Mouse (Mus musculus) forebrain, embryonic 14.5 days (tissue): Measurements from ENCODE around the gene Slc7a6. TPM values are rescaled to one million over a fixed set of nuclear protein-coding genes. Genes with fewer than 3 reads are reported as not detected.
A peak's percentile ranks its signal among the peaks of the same experiment; 100 is the strongest.
"Not testable (repeated sequence)": the region's sequence is repeated elsewhere in the genome, so short reads cannot be mapped to it uniquely, and the experiment has no call there.

ENCODE experiments used
- ATAC-seq: fragments of 200-750 bp; cut with Nextera tagmentation; 2 replicates; pipeline ENCODE4 v1.8.0; 2017; ENCODE audit warnings: mild to moderate bottlenecking, moderate library complexity
- DNase-seq: peaks from one replicate; pipeline ENCODE4 v3.0.0-alpha.2; 2015; ENCODE audit warnings: low spot score
- H3K27ac ChIP-seq: fragments of 300-500 bp; sonication (generic); 2 replicates; pipeline ENCODE4 v1.5.1; 2014; ENCODE audit warnings: low read depth, mild to moderate bottlenecking, control low read depth, low read length, moderate library complexity
- H3K27me3 ChIP-seq: fragments of 300-500 bp; sonication (generic); replicated peaks from 2 replicates; pipeline ENCODE4 v1.6.1; 2014; ENCODE audit warnings: low read length, control low read depth, mixed read lengths; ENCODE audit not compliant: control insufficient read depth, insufficient read depth
- H3K36me3 ChIP-seq: fragments of 300-500 bp; sonication (generic); 2 replicates; pipeline ENCODE4 v1.6.1; 2014; ENCODE audit warnings: low read length, control low read depth; ENCODE audit not compliant: control insufficient read depth, insufficient read depth
- H3K4me1 ChIP-seq: fragments of 300-500 bp; sonication (generic); 2 replicates; pipeline ENCODE4 v1.6.1; 2014; ENCODE audit warnings: antibody characterized with exemption, low read length, control low read depth; ENCODE audit not compliant: control insufficient read depth, insufficient read depth
- H3K4me2 ChIP-seq: fragments of 300-500 bp; sonication (generic); 2 replicates; pipeline ENCODE4 v1.6.1; 2014; ENCODE audit warnings: mild to moderate bottlenecking, control low read depth, low read length
- H3K4me3 ChIP-seq: fragments of 300-500 bp; sonication (generic); 2 replicates; pipeline ENCODE4 v1.5.1; 2014; ENCODE audit warnings: low read depth, low read length, control low read depth
- H3K9ac ChIP-seq: fragments of 300-500 bp; sonication (generic); 2 replicates; pipeline ENCODE4 v1.6.1; 2014; ENCODE audit warnings: mild to moderate bottlenecking, low read length, control low read depth, moderate library complexity
- H3K9me3 ChIP-seq: fragments of 300-500 bp; sonication (generic); replicated peaks from 2 replicates; pipeline ENCODE4 v1.6.1; 2016; ENCODE audit warnings: low read length, control low read depth, mixed read lengths; ENCODE audit not compliant: control insufficient read depth
- WGBS: fragments of 180-500 bp; shearing (Covaris S2); extraction: QIAGEN DNeasy Blood & Tissue Kit; methylation state at CpG from one replicate; pipeline ENCODE4 v1.1.7; 2014; 5-methylcytosine and 5-hydroxymethylcytosine counted together
- polyA plus RNA-seq: library from polyadenylated mRNA; unstranded; fragments of >200 nt; fragmentation: Nextera tagmentation; extraction: Ambion mirVana; gene quantifications from 2 replicates; pipeline ENCODE4 v1.2.1, GENCODE M21; 2014

Gene Slc7a6
- polyA plus RNA-seq, 1 experiment from 2014 or later: 86.3 TPM

DNA sequence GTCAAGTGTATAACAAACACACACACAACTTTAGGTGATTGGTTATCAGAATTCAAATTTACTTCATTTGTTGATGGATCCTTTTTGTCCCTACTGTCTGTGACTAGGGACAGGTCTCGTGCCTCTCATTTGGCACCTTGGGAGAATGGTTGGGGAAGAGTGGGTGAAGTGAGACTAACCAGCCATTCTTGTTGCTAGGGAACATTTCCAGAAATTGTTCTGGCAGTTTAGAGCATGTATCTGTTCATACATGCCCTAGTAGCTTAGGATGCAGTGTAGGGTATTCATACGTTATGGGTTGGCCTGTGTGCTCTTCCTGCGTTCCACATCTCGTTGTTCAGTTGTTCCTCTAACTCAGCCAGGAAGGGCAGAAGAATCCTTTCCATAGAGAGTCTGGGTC lies 20.5 kb downstream of the Slc7a6 start:
- H3K27ac ChIP-seq: no peak overlapping the region
- no peak overlapping the region for H3K4me3 ChIP-seq
- no peaks in the 10 kb centered on the region for H3K9me3 ChIP-seq
- DNase-seq (no peak), ATAC-seq (no peak)
- H3K9ac ChIP-seq: no peak overlapping the region
- H3K36me3 ChIP-seq: peaks cover 60% of the 10 kb centered on the region
- no peaks in the 10 kb centered on the region for H3K27me3 ChIP-seq
- no peak overlapping the region for H3K4me2 ChIP-seq
- 94% methylated on average over 4 of the region's 4 CpGs for WGBS
- no peaks in the 10 kb centered on the region for H3K4me1 ChIP-seq

DNA sequence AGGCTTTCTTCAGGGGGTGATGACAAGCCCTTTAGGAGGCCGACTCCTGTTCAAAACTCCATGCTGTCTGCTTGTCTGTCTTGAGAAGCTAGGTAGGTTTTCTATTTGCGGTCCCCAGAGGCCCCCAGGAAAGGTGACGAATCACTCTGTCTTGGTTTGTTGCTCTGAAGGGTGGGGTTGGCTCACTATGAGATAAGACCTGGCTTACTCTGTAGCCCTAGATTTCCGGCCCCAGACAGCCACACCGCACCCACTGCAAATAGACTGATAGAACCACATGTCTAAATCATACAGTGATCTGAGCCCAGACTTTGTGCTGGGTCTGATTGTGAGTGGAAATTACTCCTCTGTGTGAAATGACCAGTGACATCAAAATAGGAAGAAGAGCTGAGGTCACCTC lies 23.0 kb downstream of the Slc7a6 start:
- ATAC-seq: no peak
- WGBS: 95% methylated on average over 5 of the region's 5 CpGs
- no peaks in the 10 kb centered on the region for H3K4me1 ChIP-seq
- H3K27ac ChIP-seq: no peak overlapping the region
- no peak overlapping the region for H3K9ac ChIP-seq
- H3K36me3 ChIP-seq: peaks cover 67% of the 10 kb centered on the region
- H3K4me3 ChIP-seq: no peak overlapping the region
- H3K4me2 ChIP-seq: no peak overlapping the region
- no peaks in the 10 kb centered on the region for H3K9me3 ChIP-seq
- H3K27me3 ChIP-seq: no peaks in the 10 kb centered on the region
- DNase-seq: no peak

GRCm38 (mm10) chr8:106193162-106193561 lies 24.5 kb downstream of the Slc7a6 start:
- WGBS: 93% methylated on average over 6 of the region's 6 CpGs
- Histone ChIP-seq H3K27me3 (no peaks in the 10 kb centered on the region), H3K4me1 (no peaks in the 10 kb centered on the region), H3K36me3 (peaks cover 70% of the 10 kb centered on the region), H3K9ac (no peak overlapping the region), H3K4me2 (no peak overlapping the region), H3K4me3 (no peak overlapping the region), H3K27ac (no peak overlapping the region), H3K9me3 (no peaks in the 10 kb centered on the region)
- DNase-seq (no peak), ATAC-seq (no peak)

- H3K36me3 ChIP-seq: peaks cover 79% of the 10 kb centered on the region
- 96% methylated on average over 5 of the region's 5 CpGs for WGBS
- no peak overlapping the region for H3K4me3 ChIP-seq
- no peak for DNase-seq
- no peaks in the 10 kb centered on the region for H3K9me3 ChIP-seq
- no peak overlapping the region for H3K27ac ChIP-seq
- ATAC-seq: no peak
- H3K4me1 ChIP-seq: no peaks in the 10 kb centered on the region
- H3K9ac ChIP-seq: no peak overlapping the region
- no peak overlapping the region for H3K4me2 ChIP-seq
- no peaks in the 10 kb centered on the region for H3K27me3 ChIP-seq
Observed at GRCm38 (mm10) chr8:106194062-106194461, 25.4 kb downstream of the Slc7a6 start.

- 4% methylated on average over 1 of the region's 1 CpGs for WGBS
- Histone ChIP-seq H3K4me2 (no peak overlapping the region), H3K27me3 (no peaks in the 10 kb centered on the region), H3K27ac (no peak overlapping the region), H3K4me3 (no peak overlapping the region), H3K36me3 (peaks cover 89% of the 10 kb centered on the region), H3K9me3 (no peaks in the 10 kb centered on the region), H3K9ac (no peak overlapping the region), H3K4me1 (no peaks in the 10 kb centered on the region)
- peak; percentile 59 for DNase-seq
- no peak for ATAC-seq
Observed at GRCm38 (mm10) chr8:106198741-106199140, 30.1 kb downstream of the Slc7a6 start.

DNA sequence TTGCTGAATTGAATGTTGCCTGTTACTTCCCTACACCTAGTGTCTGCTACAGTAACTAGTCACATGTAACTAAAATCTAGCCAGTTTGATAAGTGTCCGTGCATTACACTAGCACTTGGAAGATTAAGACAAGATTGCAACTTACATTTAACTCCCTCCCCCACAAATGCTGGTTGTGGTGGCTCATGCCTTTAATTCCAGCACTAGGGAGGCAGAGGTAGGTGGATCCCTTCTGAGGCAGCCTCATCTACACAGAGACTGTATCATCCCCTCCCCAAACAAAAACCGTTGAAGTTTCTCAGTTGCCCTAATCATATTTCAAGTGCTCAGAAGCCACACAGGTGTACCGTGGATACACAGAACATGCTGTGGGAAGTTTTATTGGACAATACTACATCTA lies 30.9 kb downstream of the Slc7a6 start:
- peaks cover 88% of the 10 kb centered on the region for H3K36me3 ChIP-seq
- 85% methylated on average over 3 of the region's 3 CpGs for WGBS
- H3K4me3 ChIP-seq, H3K27me3 ChIP-seq, H3K4me2 ChIP-seq, H3K4me1 ChIP-seq, H3K9me3 ChIP-seq, H3K9ac ChIP-seq, ATAC-seq, H3K27ac ChIP-seq, DNase-seq: not testable (repeated sequence)

GRCm38 (mm10) chr8:106210035-106210731 lies 41.5 kb downstream of the Slc7a6 start:
- no peaks in the 10 kb centered on the region for H3K27me3 ChIP-seq
- peaks cover 38% of the 10 kb centered on the region for H3K36me3 ChIP-seq
- DNase-seq (no peak), ATAC-seq (peak; percentile 72)
- peak overlapping the region; percentile 89 for H3K27ac ChIP-seq
- H3K4me3 ChIP-seq: peak overlapping the region; percentile 79
- WGBS: 1% methylated on average over 34 of the region's 35 CpGs
- peaks cover 11% of the 10 kb centered on the region for H3K4me1 ChIP-seq
- no peaks in the 10 kb centered on the region for H3K9me3 ChIP-seq
- peak overlapping the region; percentile 90 for H3K9ac ChIP-seq
- H3K4me2 ChIP-seq: peak overlapping the region; percentile 82

- H3K27me3 ChIP-seq: no peaks in the 10 kb centered on the region
- ATAC-seq: peak; percentile 100
- H3K36me3 ChIP-seq: peaks cover 38% of the 10 kb centered on the region
- DNase-seq: peak; percentile 97
- peak within 1 kb of the TSS; percentile 90 for H3K9ac ChIP-seq
- no peaks in the 10 kb centered on the region for H3K9me3 ChIP-seq
- H3K27ac ChIP-seq: peak within 1 kb of the TSS; percentile 89
- peak within 1 kb of the TSS; percentile 79 for H3K4me3 ChIP-seq
- H3K4me2 ChIP-seq: peak within 1 kb of the TSS; percentile 82
- under 1% methylated on average over 52 of the region's 52 CpGs for WGBS
- peaks cover 11% of the 10 kb centered on the region for H3K4me1 ChIP-seq
Observed at GRCm38 (mm10) chr8:106210821-106211345, 42.2 kb downstream of the Slc7a6 start, which contains the start of the genes Slc7a6os and Prmt7. Gene Slc7a6os (minus strand): TSS chr8:106210935. Gene Prmt7 (plus strand): TSS chr8:106210936.

DNA sequence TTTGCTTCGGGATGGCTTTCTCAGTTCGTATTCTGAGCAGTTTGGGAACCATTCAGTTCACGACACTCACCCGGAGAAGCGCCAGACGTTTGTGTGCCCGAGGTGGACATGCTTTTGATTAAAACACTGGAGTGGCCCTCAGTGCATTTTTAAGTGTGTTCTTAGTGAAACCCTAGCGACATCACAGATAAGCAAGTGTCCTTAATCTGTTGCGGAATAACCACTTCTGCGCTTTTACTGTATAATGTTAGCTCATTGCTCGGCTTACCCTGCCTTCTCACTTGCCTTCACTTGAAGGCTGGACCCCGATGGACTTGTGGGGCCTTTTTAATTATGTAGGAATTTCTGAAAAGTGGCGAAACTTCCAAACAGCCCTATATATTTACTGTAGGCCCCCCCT lies 42.8 kb downstream of the Slc7a6 start:
- H3K9me3 ChIP-seq: no peaks in the 10 kb centered on the region
- H3K4me3 ChIP-seq: peak overlapping the region; percentile 79
- 5% methylated on average over 13 of the region's 13 CpGs for WGBS
- H3K9ac ChIP-seq: peak overlapping the region; percentile 90
- ATAC-seq (no peak), DNase-seq (peak; percentile 31)
- H3K4me2 ChIP-seq: peak overlapping the region; percentile 82
- H3K4me1 ChIP-seq: peaks cover 11% of the 10 kb centered on the region
- H3K27me3 ChIP-seq: no peaks in the 10 kb centered on the region
- peaks cover 42% of the 10 kb centered on the region for H3K36me3 ChIP-seq
- peak overlapping the region; percentile 89 for H3K27ac ChIP-seq
